Mouse (Mus musculus) G1E (cell line): ENCODE results near the gene Prpf4b.

Experiments
- CTCF ChIP-seq: IDR thresholded peaks from 2 replicates; pipeline ENCODE4 v1.5.1; 2012; ENCODE audit warnings: low read depth, low read length, inconsistent platforms, mixed read lengths
- GATA1 ChIP-seq: IDR thresholded peaks from 2 replicates; pipeline ENCODE4 v1.6.1; 2012; ENCODE audit warnings: borderline replicate concordance, low read length, inconsistent platforms, mixed read lengths
- TAL1 ChIP-seq: conservative IDR thresholded peaks from 2 replicates; pipeline ENCODE4 v1.6.1; 2012; ENCODE audit warnings: low read depth, low read length, inconsistent platforms, mixed read lengths

DNA sequence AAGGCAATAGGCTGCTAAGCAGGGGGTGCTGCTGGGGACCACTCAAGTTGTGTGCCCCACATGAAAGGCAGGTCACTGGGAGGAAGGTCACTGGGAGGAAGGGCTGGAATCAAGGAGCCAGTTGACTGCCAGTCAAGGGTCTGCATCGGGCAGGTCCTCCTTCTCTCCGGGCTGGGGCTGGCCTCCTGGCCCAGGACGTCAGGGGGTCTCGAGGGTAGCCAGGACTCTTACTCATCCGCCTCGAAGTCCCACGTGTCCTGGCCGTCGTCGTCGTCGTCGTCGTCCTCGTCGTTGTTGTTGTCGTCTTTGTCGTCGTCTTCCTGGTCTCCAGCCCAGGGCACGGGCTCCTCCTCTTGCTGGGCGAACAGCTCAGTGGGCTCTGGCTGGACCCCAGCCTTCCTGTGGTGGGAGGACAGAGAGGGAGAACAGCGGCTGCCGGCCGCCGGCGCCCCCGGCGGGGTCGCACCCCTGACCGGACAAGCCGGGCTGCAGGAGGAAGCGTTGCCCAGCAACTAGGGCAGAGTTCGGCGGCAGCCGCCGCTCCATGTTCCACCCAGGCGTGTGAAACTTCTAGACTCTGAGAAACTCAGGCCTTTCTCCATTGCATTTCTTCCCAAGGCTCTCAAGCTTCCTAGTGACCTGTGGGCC is 41.5 kb downstream of the Prpf4b start:
- TF ChIP-seq CTCF (no peak), GATA1 (no peak), TAL1 (no peak)
